Mouse (Mus musculus) stomach, postnatal 0 days (tissue): ENCODE measurements at regions not wholly inside any gene's neighbourhood (a gene's known extent, or its start where the extent isn't known, plus 50 kb on each side); places are given as distances from the start of the nearest gene placed in this dataset.

Experiments
- CTCF ChIP-seq: IDR thresholded peaks from 2 replicates; pipeline ENCODE4 v1.5.1; 2016; ENCODE audit warnings: antibody characterized with exemption, low read depth, mild to moderate bottlenecking, moderate library complexity
- EP300 ChIP-seq: optimal IDR thresholded peaks from 2 replicates; pipeline ENCODE3; 2016; ENCODE audit warnings: antibody characterized with exemption

DNA sequence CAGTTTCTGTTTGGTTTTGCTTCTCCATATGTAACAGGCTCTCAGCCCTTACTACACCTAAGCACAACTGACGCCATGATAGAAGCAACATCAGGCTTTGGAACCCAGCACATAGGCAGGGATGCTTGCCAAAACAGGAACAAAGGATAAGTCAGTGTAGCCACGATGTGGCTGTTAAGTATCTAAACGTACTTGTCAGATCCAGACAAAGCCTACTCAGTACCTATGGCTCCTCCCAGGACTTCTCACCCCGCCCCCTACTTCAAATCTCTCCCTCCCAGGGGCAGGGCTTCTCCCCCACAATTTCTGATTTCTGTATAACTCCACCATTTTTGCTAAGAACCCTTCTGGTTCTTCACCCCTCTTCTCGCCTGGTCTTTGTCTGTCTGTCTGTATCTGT lies 93.4 kb upstream of the Fam174b start:
- TF ChIP-seq CTCF (no peak), EP300 (no peak)
